Mouse (Mus musculus): Measurements from ENCODE around the gene Catspere2.
"Not testable (repeated sequence)": the region's sequence is repeated elsewhere in the genome, so short reads cannot be mapped to it uniquely, and the experiment has no call there.

- not testable (repeated sequence) for TF ChIP-seq CTCF (IDR thresholded peaks at IDR 0.05; ENCODE audit: borderline replicate concordance, insufficient read depth, low read length); POLR2A (IDR thresholded peaks at IDR 0.05; ENCODE audit: low read depth, low read length)
Observed at GRCm38 (mm10) chr1:178146915-178147314, 163.7 kb downstream of the Catspere2 start.
